Mouse (Mus musculus) splenic B cell, adult 2 months (primary cell): ENCODE results near the gene Lgi4.

Experiments used
- DNase-seq: peaks from one replicate; pipeline ENCODE4 v3.0.0-alpha.2; 2011; ENCODE audit warnings: low read depth, low spot score
- H3K27me3 ChIP-seq: 2 replicates; pipeline ENCODE4 v1.6.1; 2012; ENCODE audit warnings: mild to moderate bottlenecking, low read length, moderate library complexity, mixed read lengths; ENCODE audit not compliant: control insufficient read depth, poor library complexity, insufficient read depth, severe bottlenecking
- H3K36me3 ChIP-seq: 2 replicates; pipeline ENCODE4 v1.6.1; 2012; ENCODE audit warnings: mild to moderate bottlenecking, low read length, moderate library complexity, mixed read lengths; ENCODE audit not compliant: control insufficient read depth, poor library complexity, insufficient read depth, severe bottlenecking

The Lgi4 gene

DNA sequence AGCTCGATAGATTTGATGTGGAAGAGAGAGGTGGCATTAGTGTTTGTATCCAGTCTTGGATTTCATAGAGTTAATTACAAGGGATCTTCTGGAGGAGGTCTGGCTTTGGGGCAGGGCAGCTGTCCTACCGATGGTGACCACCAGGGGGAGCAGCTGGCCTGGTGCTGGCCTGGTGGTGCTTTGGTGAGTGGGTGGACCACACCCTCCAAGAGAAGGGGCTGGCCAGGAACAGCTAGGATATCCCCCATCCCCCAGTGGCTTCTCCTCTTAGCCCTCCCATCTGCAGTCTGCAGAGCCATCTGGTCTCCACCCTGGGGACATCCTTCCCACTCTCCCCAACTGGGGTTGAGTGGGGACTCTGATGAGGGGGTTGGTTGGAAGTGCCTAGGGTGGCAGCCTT lies at the start of gene Lgi4:
Gene Lgi4, plus strand, starts transcription at position 235 of the 400 bp plus-strand sequence.
- no peaks in the 10 kb centered on the region for H3K36me3 ChIP-seq
- peak; percentile 83 for DNase-seq
- no peaks in the 10 kb centered on the region for H3K27me3 ChIP-seq

GRCm38 (mm10) chr7:31012971-31013370 lies 46.2 kb upstream of the Lgi4 start:
- no peak for DNase-seq
- H3K27me3 ChIP-seq: no peaks in the 10 kb centered on the region; the same call in 1 of the 2 replicates
- H3K36me3 ChIP-seq: no peaks in the 10 kb centered on the region

DNA sequence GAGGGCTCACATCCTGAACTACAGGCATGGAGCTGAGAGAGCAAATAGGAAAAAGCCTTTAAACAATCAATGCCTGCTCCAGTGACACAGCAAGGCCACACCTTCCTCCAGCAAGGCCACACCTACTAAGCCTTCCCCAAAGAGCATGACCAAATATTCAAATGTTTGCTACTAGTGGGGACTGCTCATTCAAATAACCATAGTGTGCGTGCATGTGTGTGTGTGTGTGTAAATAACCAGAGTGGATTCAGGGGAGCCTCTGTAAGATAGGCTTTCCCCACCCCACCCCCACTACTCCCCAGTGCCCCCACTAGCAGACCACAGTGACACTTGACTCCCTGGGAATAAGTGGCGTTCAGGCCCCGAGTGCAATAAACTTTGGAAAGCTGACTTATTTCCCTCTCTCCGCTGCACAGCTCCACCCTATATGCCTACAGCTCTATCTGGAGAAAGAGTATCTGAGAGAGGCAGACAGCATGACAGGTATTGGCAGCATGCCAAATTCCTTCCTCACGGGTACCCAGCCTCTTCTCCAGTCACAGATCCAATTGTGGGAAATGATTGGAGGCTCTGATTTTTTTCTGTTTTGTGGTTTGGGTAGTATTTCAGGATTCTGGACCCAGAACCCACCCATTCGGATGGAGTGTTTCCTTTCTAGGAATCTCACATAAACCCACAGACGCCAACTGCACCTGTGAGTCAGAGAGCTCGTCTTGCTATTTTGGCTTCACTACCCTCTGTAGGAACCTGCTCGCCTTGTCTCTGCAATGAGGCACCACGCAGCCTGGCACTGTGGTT lies 41.8 kb upstream of the Lgi4 start:
- Histone ChIP-seq H3K36me3 (no peaks in the 10 kb centered on the region), H3K27me3 (no peaks in the 10 kb centered on the region; the same call in 1 of the 2 replicates)
- peak; percentile 73 for DNase-seq

DNA sequence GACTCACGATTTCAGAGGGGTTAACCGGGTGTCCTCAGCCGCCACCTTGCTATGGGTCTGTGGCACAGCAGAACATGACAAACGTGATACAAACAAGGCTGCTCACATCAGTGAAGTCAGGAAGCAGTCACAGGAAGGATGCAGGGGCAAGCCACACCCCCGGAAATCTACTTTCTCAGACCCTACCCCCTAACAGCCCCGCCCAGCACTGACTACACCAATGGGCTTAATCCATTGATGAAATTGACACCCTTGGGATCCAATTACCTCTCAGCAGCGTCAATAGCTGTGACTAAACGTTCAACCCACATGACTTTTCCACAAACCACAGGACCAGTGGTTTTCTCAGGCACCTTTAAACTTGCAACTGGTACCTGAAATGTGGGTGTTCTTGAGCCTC lies 30.5 kb upstream of the Lgi4 start:
- no peak for DNase-seq
- no peaks in the 10 kb centered on the region for H3K27me3 ChIP-seq
- no peaks in the 10 kb centered on the region for H3K36me3 ChIP-seq

GRCm38 (mm10) chr7:31030717-31031116 lies 28.4 kb upstream of the Lgi4 start:
- no peak for DNase-seq
- no peaks in the 10 kb centered on the region for H3K27me3 ChIP-seq

DNA sequence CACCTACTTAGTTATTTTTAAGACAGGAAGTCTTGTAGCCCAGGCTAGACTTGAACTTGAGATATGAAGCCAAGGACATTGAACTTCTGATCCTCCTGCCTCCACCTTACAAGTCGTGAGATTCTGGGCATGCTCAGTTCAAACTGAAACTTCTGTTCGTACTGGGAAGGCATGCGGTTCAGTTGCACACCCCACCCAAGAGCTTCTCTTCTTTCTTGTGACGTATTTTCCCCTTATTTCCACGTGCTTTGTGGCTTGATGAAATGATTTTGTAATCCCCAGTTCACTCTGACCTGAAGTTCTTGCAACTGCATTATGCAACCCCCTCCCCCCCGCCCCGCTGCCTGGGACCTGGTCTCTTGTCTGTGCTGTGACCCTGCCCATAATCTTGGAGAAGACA lies 27.4 kb upstream of the Lgi4 start:
- Histone ChIP-seq H3K27me3 (no peaks in the 10 kb centered on the region), H3K36me3 (no peaks in the 10 kb centered on the region; the same call in 1 of the 2 replicates)
- no peak for DNase-seq

More at GRCm38 (mm10) chr7:31030717-31031116, 28.4 kb upstream of the Lgi4 start:
- no peaks in the 10 kb centered on the region; the same call in 1 of the 2 replicates for H3K36me3 ChIP-seq

DNA sequence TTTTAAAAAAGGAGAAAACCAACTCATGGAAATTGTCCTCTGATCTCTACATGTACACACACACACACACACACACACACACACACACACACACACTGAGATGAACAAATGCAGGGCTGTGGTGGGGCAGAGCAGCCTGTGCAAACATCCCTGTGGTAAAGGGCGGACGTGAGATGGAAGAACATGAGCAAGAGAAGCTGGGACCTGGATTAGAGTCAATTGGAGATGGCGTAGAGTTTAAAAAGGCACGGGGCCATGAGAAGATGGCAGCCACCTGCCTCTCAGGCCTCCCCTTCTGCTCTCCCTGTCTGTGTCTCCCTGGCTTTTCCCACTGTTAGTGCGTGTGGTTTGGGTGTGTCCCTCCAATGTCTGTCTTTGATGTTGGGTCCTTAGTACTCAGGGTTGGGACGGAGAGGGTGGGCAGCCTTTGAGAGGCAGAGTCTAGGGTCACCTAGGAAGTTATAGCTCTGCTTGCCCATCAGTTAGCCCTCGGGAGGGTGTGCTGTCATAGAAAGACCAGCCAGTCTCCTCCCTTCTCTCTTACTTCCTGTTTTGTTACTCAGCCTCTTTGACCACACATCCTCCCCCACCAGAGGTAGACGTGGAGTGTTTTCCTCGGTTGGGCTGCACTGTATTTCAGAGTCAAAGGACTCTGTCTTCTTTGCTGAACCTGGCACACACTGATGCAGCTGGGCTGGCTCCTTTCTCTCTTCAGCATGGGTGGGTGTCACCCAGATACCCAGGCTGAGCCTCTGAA lies 25.6 kb upstream of the Lgi4 start:
- peak; percentile 72 for DNase-seq
- H3K36me3 ChIP-seq: no peaks in the 10 kb centered on the region; the same call in 1 of the 2 replicates
- no peaks in the 10 kb centered on the region for H3K27me3 ChIP-seq

- DNase-seq: peak; percentile 54
- peaks cover 2% of the 10 kb centered on the region; the same call in 1 of the 2 replicates for H3K36me3 ChIP-seq
- H3K27me3 ChIP-seq: no peaks in the 10 kb centered on the region
These were observed 24.4 kb upstream of the Lgi4 start for GRCm38 (mm10) chr7:31034789-31035188.

- DNase-seq: peak; percentile 49
- Histone ChIP-seq H3K27me3 (no peaks in the 10 kb centered on the region), H3K36me3 (peaks cover 2% of the 10 kb centered on the region; the same call in 1 of the 2 replicates)
These were observed 23.9 kb upstream of the Lgi4 start for GRCm38 (mm10) chr7:31035291-31035690.

DNA sequence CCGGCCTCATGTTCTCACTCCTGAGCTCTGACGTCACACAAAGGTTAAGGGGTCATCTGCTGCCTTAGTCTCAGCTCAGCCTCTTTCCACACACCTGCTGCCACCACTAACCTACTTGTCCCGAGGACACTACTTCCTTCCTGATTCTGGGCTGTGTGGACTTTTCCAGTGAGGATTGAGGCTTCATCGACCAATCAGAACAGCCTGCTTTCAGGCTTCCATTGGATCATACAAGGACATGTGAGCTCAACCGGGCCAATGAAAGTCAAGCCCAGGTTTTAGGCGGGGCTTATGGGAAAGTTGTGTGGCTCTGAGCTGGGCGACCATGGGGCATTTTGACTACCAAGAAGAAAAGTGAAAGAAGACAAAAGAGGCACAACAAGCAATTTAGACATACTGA lies 22.2 kb upstream of the Lgi4 start:
- Histone ChIP-seq H3K27me3 (no peaks in the 10 kb centered on the region), H3K36me3 (peaks cover 2% of the 10 kb centered on the region; the same call in 1 of the 2 replicates)
- peak; percentile 36 for DNase-seq

DNA sequence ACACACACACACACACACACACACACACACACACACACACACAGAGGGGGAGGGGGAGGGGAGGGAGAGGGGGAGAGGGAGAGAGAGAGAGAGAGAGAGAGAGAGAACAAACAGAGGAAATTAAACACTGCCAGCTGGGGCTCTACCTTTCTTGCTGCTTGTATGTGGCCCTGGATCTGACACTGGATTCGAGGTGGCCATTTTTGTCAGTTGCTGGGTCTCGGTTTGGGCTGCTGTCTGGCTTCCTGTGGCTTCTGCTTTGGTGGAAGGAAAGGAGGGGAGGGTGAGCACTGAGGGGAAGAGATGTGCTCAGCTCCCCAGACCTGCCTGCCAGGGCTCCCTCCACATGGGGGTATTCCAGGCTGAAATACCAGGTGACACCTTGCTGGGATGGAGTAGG lies 21.5 kb upstream of the Lgi4 start:
- Histone ChIP-seq H3K27me3 (no peaks in the 10 kb centered on the region), H3K36me3 (peaks cover 2% of the 10 kb centered on the region; the same call in 1 of the 2 replicates)
- no peak for DNase-seq

- H3K27me3 ChIP-seq: no peaks in the 10 kb centered on the region
- peaks cover 2% of the 10 kb centered on the region; the same call in 1 of the 2 replicates for H3K36me3 ChIP-seq
These were observed 20.1 kb upstream of the Lgi4 start for GRCm38 (mm10) chr7:31039011-31039410.

GRCm38 (mm10) chr7:31040281-31041022 lies 18.7 kb upstream of the Lgi4 start:
- Histone ChIP-seq H3K36me3 (peaks cover 2% of the 10 kb centered on the region; the same call in 1 of the 2 replicates), H3K27me3 (no peaks in the 10 kb centered on the region)
- no peak for DNase-seq

More at GRCm38 (mm10) chr7:31039011-31039410, 20.1 kb upstream of the Lgi4 start:
- no peak for DNase-seq

- Histone ChIP-seq H3K27me3 (no peaks in the 10 kb centered on the region), H3K36me3 (peaks cover 2% of the 10 kb centered on the region; the same call in 1 of the 2 replicates)
- DNase-seq: no peak
These were observed 18.1 kb upstream of the Lgi4 start for GRCm38 (mm10) chr7:31041023-31041407.
